Mouse (Mus musculus) lung, adult 2 months (tissue): ENCODE data around the gene Cep55.

ENCODE experiments used
- CTCF ChIP-seq: fragments of 200-500 bp; IDR thresholded peaks from 2 replicates; pipeline ENCODE4 v1.5.1; 2011; ENCODE audit warnings: mild to moderate bottlenecking, low read length, control low read depth; ENCODE audit not compliant: insufficient read depth
- POLR2A ChIP-seq: fragments of 200-500 bp; IDR thresholded peaks from 2 replicates; pipeline ENCODE4 v1.6.1; 2011; ENCODE audit warnings: low read depth, mild to moderate bottlenecking, control low read depth, low read length, borderline replicate concordance; ENCODE audit errors: extremely low read depth

DNA sequence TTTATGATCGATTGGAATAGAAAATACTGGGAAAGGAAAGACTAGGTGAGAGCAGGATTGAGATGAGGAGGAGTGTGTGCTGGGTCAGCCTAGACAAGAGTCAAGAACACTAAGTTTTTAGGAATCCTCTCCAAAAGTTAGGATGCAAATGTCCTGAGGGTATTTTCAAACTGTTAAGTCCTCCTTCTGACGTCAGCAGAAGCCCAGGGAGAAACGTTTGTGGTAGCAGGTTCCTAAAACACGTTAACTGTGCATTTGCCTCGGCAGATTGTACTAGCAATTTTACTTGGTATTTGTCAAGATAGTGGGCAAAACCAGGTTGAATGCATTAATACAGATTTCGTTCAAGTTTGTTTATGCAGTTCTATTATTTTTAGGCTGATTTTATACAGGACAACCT lies 987 bp downstream of the Cep55 start:
- TF ChIP-seq POLR2A (no peak), CTCF (no peak)
